Mouse (Mus musculus): ENCODE results near the gene Vmo1.
"Not testable (repeated sequence)": the region's sequence is repeated elsewhere in the genome, so short reads cannot be mapped to it uniquely, and the experiment has no call there.

Gene Vmo1

DNA sequence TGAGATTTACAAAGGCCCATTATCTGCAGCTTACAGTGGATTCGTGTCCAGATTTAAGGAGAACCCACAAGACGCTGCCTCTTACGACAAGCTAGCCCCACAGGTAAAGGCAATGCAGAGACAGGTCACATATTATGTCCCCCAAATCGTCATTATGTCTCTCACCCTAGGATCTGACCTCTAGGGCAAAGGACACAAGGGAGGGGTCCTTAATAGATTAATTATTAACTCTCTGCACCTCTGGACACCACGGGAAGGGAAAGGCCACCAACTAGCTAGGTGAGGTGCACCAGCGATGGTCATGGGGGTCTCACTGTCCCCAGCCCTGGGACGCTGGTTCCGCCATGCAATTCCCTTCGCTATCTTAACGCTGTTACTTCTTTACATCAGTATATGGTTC is 4.5 kb upstream of the Vmo1 start, which contains the start of gene Gltpd2:
Gltpd2 (plus strand) TSS at position 274 of the 400 bp plus-strand sequence.
- DNase-seq = no peak

DNA sequence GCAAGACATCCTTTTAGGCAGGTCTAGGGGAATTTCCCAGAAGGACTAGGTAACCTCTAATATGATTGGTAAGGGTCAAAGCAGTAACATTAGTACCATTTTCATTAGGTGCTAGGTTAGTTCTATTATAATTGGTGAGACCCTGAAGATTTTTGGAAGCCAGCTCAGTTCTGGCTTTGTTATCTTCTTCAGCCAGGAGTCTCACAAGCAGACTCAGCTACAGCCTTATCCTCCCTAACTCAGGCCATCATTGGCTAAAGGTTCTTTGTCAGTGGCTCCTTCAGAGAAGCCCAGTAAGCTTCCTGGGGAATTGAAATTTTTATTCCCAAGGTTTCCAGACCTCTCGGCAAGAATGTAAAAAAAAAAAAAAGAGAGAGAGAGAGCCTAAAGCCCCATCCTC is 4.0 kb upstream of the Vmo1 start:
- no peak for DNase-seq

DNA sequence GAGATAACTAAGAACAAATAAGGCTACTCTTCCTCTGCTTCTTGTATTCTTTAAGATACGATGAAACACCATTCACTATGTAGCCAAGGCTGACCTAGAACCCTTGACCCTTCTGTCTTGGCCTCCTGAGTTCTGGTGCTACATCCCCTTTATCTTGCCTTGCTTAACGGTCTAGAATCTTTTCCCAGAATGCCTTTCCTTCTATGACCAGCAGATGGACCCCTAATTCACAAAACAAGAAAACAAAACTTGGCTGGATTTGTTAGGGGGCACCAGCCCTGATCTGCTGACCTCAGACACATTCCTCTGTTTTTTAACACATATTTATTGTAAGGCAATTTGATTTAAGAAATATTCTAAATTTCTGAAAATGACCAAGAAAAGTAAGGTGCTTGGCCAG is 1.9 kb upstream of the Vmo1 start:
- DNase-seq = no peak

DNA sequence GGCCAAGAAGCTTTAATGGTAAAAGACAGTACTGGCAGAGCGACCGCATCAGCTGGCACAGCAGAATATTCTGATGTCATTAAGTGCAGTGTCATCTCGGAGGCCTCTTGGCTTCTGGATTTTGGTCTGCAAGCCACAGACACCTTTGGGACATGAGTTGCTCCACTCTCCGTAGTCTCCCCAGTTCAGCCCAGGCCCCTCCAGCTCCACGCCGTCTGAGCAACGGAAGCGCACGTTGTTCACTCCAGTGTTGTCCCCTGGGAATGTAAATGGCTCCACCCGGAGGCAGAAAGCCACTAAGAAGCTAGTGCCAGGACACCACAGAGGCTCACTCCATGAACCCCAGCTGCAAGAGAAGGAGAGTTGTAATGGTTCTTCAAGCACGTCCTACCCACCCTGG is 896 bp downstream of the Vmo1 start:
- DNase-seq = no peak

DNA sequence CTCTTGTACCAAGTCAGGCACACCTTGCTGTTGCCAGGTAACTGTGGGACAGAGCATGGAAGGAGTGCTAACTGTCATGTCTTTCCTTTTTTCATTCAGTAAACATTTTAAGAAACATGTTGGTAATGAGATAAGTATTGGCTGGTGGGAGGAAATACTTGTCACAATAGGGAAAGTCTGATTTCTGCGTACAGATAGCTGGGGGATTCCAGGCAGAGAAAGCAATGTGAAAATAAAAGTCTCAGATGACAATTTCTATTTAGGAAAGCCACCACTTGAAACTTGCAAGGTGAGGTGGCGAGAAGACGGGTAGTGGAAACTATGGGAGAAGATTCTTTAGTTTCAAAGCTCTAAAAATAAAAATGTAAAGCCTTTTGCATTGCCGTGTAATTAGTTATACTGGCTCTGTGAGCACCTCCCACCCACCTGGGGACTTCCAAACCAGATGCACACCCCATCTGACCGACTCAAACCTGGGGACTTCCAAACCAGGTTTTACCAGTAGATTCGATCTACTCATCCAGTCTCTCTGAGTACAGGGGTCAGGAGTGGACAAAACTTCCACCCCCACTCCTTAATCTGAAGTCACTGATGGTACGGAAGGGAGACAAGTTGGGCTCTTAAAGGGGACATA is 1.6 kb downstream of the Vmo1 start:
- no peak for DNase-seq

DNA sequence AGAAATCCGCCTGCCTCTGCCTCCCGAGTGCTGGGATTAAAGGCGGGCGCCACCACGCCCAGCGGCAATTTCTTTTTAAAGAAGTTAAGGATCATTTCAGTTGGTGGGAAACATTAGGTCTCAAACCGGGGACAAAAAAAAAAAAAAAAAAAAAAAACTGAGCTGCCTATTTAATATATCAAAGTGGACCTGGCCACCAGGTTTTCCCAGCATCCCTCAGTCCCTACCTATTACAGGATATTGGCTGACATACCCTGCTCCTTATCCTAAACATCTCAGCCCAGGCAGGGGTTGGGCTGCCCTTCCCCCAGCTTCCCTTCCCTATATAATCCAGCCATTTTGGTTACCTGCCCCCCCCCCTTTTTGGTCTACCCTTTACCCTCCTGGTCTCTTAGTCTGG is 2.6 kb downstream of the Vmo1 start:
- DNase-seq = no peak

DNA sequence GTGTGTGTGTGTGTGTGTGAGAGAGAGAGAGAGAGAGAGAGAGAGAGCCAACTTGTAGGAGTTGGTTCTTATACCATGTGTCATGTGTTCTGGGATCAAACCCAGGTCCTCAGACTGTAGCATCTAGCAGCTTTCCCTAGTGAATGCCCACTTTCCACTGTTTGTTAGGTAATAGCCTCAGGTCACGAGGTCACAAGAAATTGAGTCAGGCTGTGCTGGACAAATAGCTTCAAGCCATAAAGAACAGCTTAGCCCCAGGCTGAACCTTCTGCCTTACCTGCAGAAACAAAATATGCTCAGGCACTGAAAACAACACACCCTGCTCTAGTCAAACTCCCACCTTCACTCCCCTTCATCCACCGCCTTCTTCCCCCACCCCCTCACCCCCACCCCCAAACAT is 3.2 kb downstream of the Vmo1 start:
- no peak for DNase-seq

DNA sequence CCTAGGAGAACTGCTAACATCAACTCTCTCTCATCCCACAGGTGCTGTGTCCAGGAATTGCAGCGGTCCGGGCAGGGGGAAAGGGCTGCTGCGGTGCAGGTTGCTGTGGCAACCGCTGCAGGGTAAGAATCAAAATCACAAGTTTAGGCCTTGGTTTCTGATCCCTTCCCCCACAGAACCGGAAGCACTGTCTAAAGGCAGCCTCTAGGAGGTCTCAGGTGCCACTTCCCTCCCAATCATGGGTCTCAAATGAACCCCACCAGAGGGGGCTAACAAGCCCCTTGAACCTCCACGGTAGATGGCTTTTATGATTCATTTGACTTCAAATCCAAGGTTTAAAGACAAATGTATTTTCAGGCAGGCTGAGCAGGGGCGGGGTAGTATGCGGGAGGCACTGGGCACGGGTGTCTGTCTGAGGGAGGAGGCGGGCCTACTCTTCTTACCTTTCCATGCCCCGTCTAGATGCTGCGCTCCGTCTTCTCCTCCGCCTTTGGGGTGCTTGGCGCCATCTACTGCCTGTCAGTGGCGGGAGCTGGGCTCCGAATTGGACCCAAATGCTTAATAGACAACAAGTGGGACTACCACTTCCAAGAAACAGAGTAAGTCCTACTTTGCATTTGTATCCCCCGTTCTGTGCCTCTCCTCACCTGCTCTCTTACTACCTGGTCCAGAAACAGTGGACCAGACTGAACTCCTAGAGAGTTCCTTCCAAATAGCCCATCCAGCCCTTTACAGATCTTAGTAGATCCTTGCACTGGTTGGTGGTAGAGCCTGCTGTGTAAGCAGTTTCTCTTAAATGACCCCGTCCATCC is 4.5 kb downstream of the Vmo1 start:
- peak; percentile 22 for DNase-seq

DNA sequence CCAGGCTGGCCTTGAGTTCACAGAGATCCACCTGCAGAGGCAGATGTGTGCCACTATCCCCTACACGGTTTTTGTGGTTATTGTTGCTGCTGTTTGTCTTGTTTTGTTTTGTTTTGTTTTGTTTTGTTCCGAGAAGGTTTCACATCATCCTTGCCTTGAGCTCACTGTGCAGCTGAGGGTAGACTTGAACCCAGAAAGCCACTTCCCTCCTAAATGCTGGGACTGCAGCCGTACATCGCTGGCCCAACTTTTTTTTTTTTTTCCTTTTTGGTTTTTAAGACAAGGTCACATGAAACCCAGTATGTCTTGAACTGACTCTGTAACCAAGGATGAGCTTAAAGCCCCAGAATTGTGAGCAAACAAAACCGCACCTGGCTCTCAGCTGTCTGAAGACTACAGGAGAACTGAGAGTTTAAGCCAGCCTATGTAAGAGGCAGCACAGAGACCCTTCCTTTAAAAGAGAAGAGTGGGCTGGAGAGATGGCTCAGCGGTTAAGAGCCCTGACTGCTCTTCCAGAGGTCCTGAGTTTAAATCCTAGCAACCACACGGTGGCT is 7.4 kb downstream of the Vmo1 start:
- DNase-seq = no peak

DNA sequence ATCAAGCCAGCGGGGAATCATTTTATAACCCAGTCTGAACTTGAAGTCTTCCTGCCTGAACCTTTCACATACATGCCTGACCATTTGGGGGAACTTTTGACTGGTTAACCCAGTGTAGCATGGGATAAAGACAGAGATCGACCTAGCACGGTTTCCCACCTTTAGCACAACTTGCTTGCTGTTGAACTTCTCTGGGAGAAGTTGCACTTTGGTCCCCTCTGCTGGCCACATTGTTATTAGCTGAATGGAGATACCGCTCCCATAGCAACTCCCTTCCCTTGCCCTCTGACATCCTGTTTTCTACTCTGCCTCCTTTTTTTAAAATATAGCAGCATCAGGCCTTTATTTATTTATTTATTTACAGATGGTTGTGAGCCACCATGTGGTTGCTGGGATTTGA is 8.0 kb downstream of the Vmo1 start:
- DNase-seq = peak; percentile 31

DNA sequence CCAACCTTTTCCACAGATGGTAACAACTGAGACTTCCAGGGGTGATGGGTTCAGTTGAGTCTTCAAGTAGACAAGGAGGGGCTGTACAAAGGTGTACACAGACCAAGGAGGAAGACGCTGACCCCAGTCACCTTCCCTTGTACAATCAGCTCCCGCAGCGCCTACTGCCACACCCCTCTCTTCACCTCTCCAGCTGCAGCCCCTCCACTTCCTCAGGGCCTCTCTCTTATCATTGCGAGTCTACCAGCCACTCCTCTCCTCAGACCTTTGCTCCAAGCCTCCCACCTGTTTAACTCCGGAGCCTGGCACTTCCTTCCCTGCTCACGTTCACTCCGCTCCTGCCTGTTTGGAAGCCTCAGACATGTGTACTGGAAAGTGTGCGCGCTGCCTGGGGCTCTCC is 9.4 kb downstream of the Vmo1 start, which contains the start of gene Tm4sf5:
Tm4sf5 (plus strand) TSS at position 275 of the 400 bp plus-strand sequence.
- no peak for DNase-seq

DNA sequence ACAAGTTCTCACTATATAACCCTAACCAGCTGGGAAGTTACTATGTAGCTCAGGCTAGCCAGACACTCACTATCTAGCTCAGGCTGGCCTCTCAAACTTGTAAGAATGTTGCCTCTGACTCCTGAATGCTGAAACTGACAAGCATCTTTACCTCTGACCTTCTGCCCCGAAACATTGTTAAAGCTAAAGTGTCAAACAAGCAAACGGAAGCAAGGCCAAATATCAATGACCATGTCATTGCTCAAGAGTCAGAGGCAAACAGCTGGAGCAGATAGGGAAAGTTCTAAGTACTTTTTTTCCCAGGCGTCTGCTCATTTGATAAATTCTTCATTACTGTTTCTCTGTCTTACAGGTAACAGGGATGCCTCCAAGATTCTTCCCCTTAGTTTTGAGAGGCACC is 12.4 kb downstream of the Vmo1 start:
- DNase-seq = no peak

DNA sequence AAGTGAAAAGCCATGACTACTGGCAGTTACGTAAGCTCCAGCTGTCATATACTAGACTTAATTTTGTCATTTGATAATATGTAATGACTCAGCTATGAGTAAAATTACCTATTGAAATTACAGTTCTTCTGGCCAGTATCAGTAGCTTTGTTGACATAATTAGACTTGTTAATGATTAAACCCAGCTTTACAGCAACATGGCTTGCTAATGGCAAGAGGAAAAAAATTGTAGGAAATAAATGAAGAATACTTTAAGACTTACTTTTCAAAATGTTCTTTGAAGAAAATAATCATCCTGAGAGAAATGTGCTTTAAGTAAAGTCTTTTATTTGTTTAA is 14.0 kb downstream of the Vmo1 start:
- DNase-seq = no peak

DNA sequence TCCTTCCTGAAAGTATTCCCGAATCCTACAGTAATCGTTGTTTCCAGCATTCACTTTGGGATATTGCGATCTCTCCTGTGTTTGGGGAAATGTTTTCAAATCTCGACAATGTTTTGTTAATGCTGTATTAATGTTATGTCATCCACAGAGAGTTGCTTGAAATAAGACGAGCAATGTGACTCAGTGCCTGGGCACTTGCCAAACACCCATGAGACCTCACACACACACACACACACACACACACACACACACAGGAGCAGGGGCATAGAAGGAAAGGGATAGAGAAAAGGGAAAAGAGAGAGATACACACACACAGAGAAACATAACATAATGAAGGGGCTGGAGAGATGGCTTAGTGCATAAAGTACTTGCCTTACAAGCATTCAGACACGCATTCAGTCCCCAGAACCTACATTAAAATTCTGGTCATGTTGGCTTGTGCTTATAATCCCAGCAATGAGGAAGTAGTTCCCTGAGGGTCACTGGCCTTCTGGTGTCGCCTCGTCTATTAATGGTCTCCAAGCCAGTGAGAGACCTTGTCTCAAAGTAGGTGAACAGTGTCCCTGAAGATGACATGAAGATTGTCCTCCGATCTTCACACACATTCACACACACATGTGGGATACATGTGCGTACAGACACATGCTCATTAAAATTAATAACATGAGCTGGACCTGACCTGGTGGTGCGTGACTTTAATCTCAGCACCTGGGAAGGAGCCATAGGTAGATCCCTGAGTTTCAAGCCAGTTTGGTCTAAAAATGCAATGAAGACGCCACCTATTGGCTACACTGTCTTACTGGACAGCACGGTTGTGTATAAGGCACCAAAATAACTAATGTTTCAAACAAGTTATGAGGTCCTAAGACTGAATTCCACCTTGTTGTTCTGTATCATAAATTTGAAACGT is 14.6 kb downstream of the Vmo1 start:
- DNase-seq = no peak

DNA sequence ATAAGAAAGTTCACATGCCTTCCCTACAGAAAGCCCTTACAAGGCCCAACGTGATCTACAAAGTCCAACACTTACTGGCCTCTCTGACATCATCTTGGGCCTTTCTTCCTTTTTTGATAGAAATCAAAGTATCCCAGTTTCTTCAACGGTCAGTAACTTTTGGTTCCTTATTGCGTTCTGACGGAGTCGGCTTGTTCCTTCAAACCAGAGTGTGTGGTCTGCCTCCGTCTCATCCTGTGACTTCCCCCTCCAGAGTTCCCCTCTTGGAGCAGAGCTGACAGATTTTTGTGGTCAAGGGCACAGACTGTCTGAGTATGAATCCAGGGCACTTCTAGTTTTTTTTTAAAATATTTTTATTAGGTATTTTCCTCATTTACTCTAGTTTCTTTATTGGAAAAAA is 24.7 kb downstream of the Vmo1 start:
- DNase-seq = no peak

DNA sequence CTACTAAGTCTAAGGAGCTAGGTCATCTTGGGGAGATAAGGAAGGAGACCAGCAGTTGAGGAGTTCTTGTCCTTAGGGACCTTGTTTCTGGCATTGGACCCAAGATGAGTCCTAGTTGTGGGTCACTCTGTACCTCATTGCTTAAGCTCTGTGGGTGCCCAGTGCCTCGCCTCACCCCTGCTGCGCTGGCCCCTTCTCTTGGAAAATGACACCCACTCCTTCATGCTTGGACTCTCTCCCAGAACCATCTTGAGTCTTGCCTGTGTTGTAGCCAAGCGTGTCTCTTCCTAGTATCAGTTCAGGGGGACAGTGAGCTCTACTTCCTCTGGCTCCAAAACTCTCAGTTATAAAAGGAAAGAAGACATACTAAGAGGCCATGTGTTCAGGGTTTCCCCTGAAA is 25.3 kb downstream of the Vmo1 start:
- no peak for DNase-seq

DNA sequence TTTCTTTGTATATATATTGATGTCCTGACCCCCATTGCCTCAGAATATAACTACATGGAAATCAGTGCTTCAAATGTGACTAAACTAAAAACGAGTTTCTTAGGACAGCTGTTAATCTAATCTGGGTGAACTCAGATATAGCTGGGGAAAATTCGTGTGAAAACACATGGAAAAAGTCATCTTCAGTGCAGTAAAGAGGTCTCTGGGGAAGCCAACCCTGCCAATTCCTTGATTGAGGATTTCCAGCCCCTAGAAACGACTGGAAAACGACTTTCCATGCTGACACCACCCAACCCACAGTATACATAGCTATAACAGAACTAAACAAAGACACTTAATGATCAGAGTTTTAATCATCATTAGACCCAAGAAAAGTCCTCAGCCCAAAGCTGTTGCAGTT is 26.6 kb downstream of the Vmo1 start:
- no peak for DNase-seq

DNA sequence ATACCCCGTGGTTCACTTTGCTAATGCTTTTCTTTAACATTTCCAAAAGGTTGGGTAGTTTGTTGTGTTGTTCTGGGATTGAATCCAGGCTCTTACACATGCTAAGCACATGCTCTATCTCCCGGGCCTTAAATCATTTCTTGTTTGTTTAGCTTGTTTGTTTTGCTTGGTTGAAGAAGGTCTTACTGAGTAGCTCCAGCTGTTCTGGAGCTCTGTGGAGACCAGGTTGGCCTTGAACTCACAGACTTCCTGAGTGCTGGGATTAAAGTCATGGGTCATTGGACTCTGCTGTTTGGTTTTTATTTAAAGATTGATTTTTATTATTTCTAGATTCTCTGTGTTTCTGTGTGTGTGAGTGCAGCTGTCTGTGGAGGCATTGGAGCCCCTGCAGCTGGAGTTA is 28.9 kb downstream of the Vmo1 start:
- no peak for DNase-seq

DNA sequence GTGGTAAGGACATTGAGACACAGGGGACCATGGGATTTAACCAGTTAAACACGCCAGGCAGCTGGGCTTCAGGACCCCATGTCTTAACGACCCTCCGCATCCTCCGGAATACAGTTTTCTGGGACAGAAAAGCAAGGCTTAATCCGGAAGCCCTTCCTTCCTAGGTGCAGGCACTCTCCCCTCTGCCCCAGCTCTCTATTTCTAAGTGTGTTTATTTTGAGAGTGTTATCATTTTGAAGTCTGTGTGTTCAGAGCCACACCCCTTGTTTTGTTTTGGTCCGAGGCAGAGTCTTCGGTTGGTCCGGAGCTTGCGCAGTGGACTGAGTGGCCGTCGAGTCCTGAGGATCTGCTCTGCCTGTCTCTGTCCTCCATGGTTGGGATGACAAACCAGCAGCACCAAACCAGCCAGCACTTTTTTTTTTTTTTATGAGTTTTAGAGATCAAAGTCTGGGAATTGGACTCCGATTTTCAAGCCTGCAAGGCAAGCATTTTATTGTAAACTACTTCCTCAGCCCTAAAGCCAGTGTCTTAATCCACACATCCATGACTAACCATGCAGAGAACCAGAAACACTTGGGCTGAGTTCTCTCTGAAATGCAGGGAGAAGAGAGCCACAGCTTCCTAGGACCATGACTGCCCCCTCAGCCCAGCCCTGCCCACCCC is 39.4 kb downstream of the Vmo1 start:
- DNase-seq = no peak

DNA sequence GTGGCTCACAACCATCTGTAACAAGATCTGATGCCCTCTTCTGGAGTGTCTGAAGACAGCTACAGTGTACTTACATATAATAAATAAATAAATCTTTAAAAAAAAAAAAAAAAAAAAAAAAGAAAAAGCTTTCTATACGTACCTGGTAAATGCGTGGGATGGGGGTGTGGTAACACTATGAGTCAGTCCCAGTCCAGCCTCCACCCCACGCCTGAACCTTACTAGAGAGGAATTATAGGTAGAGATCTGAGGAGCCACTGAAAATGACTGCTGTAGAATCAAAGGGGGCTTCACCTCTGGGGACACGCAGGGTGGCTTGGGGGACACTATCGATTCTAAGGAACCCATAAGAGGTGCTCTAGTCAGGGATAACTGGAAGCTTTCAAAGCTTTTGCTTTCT is 41.1 kb downstream of the Vmo1 start:
- not testable (repeated sequence) for DNase-seq

DNA sequence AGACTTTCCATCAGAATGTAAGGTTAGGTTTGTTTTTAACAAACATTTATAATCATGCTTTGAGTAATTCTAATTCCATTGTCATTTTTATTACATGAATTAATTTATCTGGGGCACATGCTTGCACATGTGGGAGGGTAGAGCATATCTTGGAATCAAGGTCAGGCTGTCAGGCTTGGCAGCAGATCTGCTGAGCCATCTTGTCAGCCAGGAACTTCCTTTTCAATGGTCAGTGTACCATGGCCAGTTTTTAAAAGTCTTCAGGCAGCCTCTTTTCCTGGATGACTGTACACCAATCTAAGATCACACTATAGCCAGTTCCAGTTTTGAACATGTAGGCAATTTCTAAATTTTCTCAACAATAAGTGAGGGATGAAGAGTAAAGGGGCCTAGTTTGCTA is 41.7 kb downstream of the Vmo1 start:
- no peak for DNase-seq

DNA sequence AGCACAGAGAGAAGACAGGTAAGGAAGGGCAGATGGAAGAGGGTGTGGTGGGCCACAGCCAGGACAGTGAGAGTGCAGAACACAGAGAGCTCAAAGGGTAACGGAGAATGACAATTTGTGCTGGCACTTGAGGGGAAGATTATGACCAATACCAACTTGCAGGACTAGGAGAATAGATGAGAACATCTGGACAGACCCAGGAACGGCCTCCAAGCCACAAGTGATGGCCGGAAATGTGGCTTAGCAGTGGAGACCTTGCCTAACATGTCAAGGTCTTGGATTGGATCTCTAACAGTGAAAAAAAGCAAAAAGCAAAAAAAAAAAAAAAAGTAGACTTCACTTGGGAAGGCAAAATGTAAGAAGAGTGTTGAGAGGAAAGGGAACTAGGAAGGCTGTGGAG is 44.7 kb downstream of the Vmo1 start:
- no peak for DNase-seq
